Mouse (Mus musculus): ENCODE results near the gene Ripk1. TPM values are rescaled to one million over a fixed set of nuclear protein-coding genes. Genes with fewer than 3 reads are reported as not detected.

The Ripk1 gene
- polyA plus RNA-seq (2015; fragmentation: Nextera tagmentation; extraction: Ambion mirVana): 17.8 TPM in 2 replicates

GRCm38 (mm10) chr13:34002058-34003006 is at the start of gene Ripk1, which contains the start of gene Serpinb6a:
Gene Ripk1, plus strand, starts transcription at chr13:34002363.
Gene Serpinb6a, minus strand, starts transcription at chr13:34002794.
- ATAC-seq (ENCODE audit: insufficient read depth, low FRiP score): peak; percentile 99
- Histone ChIP-seq H3K27ac (ENCODE audit: low read length) (peak within 1 kb of the TSS; percentile 86), H3K4me3 (replicated peaks; ENCODE audit: low read length) (peak within 1 kb of the TSS; percentile 94), H3K9me3 (replicated peaks; ENCODE audit: control insufficient read depth, low read length) (no peaks in the 10 kb centered on the region), H3K4me1 (ENCODE audit: control insufficient read depth, insufficient read depth, low read length) (peaks cover 5% of the 10 kb centered on the region), H3K27me3 (ENCODE audit: control insufficient read depth, insufficient read depth, low read length) (no peaks in the 10 kb centered on the region), H3K36me3 (ENCODE audit: control insufficient read depth, insufficient read depth, low read length) (no peaks in the 10 kb centered on the region), H3K4me2 (ENCODE audit: low read depth, low read length) (peak within 1 kb of the TSS; percentile 79), H3K9ac (ENCODE audit: low read length) (peak within 1 kb of the TSS; percentile 88)
- under 1% methylated on average over 92 of the region's 92 CpGs for WGBS

- no peaks in the 10 kb centered on the region for H3K9me3 ChIP-seq (replicated peaks; ENCODE audit: control insufficient read depth, low read length)
- ATAC-seq (ENCODE audit: insufficient read depth, low FRiP score): no peak
These were observed 49.2 kb upstream of the Ripk1 start for GRCm38 (mm10) chr13:33952947-33953346.

GRCm38 (mm10) chr13:33956571-33957421 is 45.4 kb upstream of the Ripk1 start:
- WGBS: 41% methylated on average over 6 of the region's 6 CpGs
- no peaks in the 10 kb centered on the region for H3K36me3 ChIP-seq (ENCODE audit: control insufficient read depth, insufficient read depth, low read length)
- H3K27me3 ChIP-seq (ENCODE audit: control insufficient read depth, insufficient read depth, low read length): no peaks in the 10 kb centered on the region
- no peak overlapping the region for H3K9ac ChIP-seq (ENCODE audit: low read length)
- H3K4me1 ChIP-seq (ENCODE audit: control insufficient read depth, insufficient read depth, low read length): no peaks in the 10 kb centered on the region
- H3K27ac ChIP-seq (ENCODE audit: low read length): no peak overlapping the region
- H3K4me3 ChIP-seq (replicated peaks; ENCODE audit: low read length): no peak overlapping the region
- H3K4me2 ChIP-seq (ENCODE audit: low read depth, low read length): no peak overlapping the region
- no peak for ATAC-seq (ENCODE audit: insufficient read depth, low FRiP score)
- no peaks in the 10 kb centered on the region for H3K9me3 ChIP-seq (replicated peaks; ENCODE audit: control insufficient read depth, low read length)

More at GRCm38 (mm10) chr13:33952947-33953346, 49.2 kb upstream of the Ripk1 start:
- Histone ChIP-seq H3K27me3 (ENCODE audit: control insufficient read depth, insufficient read depth, low read length) (no peaks in the 10 kb centered on the region), H3K4me3 (replicated peaks; ENCODE audit: low read length) (no peak overlapping the region), H3K36me3 (ENCODE audit: control insufficient read depth, insufficient read depth, low read length) (no peaks in the 10 kb centered on the region), H3K4me2 (ENCODE audit: low read depth, low read length) (no peak overlapping the region), H3K27ac (ENCODE audit: low read length) (no peak overlapping the region), H3K9ac (ENCODE audit: low read length) (no peak overlapping the region), H3K4me1 (ENCODE audit: control insufficient read depth, insufficient read depth, low read length) (no peaks in the 10 kb centered on the region)
- 85% methylated on average over 2 of the region's 2 CpGs for WGBS

- H3K36me3 ChIP-seq (ENCODE audit: control insufficient read depth, insufficient read depth, low read length): no peaks in the 10 kb centered on the region
- H3K4me3 ChIP-seq (replicated peaks; ENCODE audit: low read length): no peak overlapping the region
- WGBS: 92% methylated on average over 2 of the region's 2 CpGs
- no peaks in the 10 kb centered on the region for H3K9me3 ChIP-seq (replicated peaks; ENCODE audit: control insufficient read depth, low read length)
- no peaks in the 10 kb centered on the region for H3K4me1 ChIP-seq (ENCODE audit: control insufficient read depth, insufficient read depth, low read length)
- H3K27ac ChIP-seq (ENCODE audit: low read length): no peak overlapping the region
- no peak overlapping the region for H3K9ac ChIP-seq (ENCODE audit: low read length)
- H3K4me2 ChIP-seq (ENCODE audit: low read depth, low read length): no peak overlapping the region
- no peaks in the 10 kb centered on the region for H3K27me3 ChIP-seq (ENCODE audit: control insufficient read depth, insufficient read depth, low read length)
- no peak for ATAC-seq (ENCODE audit: insufficient read depth, low FRiP score)
These were observed 42.4 kb upstream of the Ripk1 start for GRCm38 (mm10) chr13:33959771-33960170.

- peak within 1 kb of the TSS; percentile 97 for H3K27ac ChIP-seq (ENCODE audit: low read length)
- H3K4me2 ChIP-seq (ENCODE audit: low read depth, low read length): peak within 1 kb of the TSS; percentile 70
- peak within 1 kb of the TSS; percentile 65 for H3K4me3 ChIP-seq (replicated peaks; ENCODE audit: low read length)
- H3K27me3 ChIP-seq (ENCODE audit: control insufficient read depth, insufficient read depth, low read length): no peaks in the 10 kb centered on the region
- peaks cover 12% of the 10 kb centered on the region for H3K4me1 ChIP-seq (ENCODE audit: control insufficient read depth, insufficient read depth, low read length)
- ATAC-seq (ENCODE audit: insufficient read depth, low FRiP score): peak; percentile 93
- no peaks in the 10 kb centered on the region for H3K36me3 ChIP-seq (ENCODE audit: control insufficient read depth, insufficient read depth, low read length)
- WGBS: 3% methylated on average over 22 of the region's 22 CpGs
- H3K9me3 ChIP-seq (replicated peaks; ENCODE audit: control insufficient read depth, low read length): no peaks in the 10 kb centered on the region
- H3K9ac ChIP-seq (ENCODE audit: low read length): peak within 1 kb of the TSS; percentile 84
These were observed 37.7 kb upstream of the Ripk1 start, which contains the start of gene Nqo2 for GRCm38 (mm10) chr13:33964206-33965046. Gene Nqo2, plus strand, starts transcription at chr13:33964687.

GRCm38 (mm10) chr13:33965056-33966024 is 36.8 kb upstream of the Ripk1 start:
- Histone ChIP-seq H3K27ac (ENCODE audit: low read length) (peak overlapping the region; percentile 97), H3K27me3 (ENCODE audit: control insufficient read depth, insufficient read depth, low read length) (no peaks in the 10 kb centered on the region), H3K4me1 (ENCODE audit: control insufficient read depth, insufficient read depth, low read length) (peaks cover 12% of the 10 kb centered on the region), H3K36me3 (ENCODE audit: control insufficient read depth, insufficient read depth, low read length) (no peaks in the 10 kb centered on the region), H3K9me3 (replicated peaks; ENCODE audit: control insufficient read depth, low read length) (no peaks in the 10 kb centered on the region), H3K4me3 (replicated peaks; ENCODE audit: low read length) (peak overlapping the region; percentile 65), H3K4me2 (ENCODE audit: low read depth, low read length) (peak overlapping the region; percentile 70), H3K9ac (ENCODE audit: low read length) (peak overlapping the region; percentile 84)
- ATAC-seq (ENCODE audit: insufficient read depth, low FRiP score): peak; percentile 60
- WGBS: 7% methylated on average over 14 of the region's 14 CpGs

GRCm38 (mm10) chr13:33966025-33966412 is 36.1 kb upstream of the Ripk1 start:
- Histone ChIP-seq H3K36me3 (ENCODE audit: control insufficient read depth, insufficient read depth, low read length) (no peaks in the 10 kb centered on the region), H3K27ac (ENCODE audit: low read length) (no peak overlapping the region)

More at GRCm38 (mm10) chr13:33966025-33966412, 36.1 kb upstream of the Ripk1 start:
- H3K27me3 ChIP-seq (ENCODE audit: control insufficient read depth, insufficient read depth, low read length): no peaks in the 10 kb centered on the region
- H3K4me1 ChIP-seq (ENCODE audit: control insufficient read depth, insufficient read depth, low read length): peaks cover 12% of the 10 kb centered on the region
- H3K9ac ChIP-seq (ENCODE audit: low read length): no peak overlapping the region
- ATAC-seq (ENCODE audit: insufficient read depth, low FRiP score): no peak
- H3K9me3 ChIP-seq (replicated peaks; ENCODE audit: control insufficient read depth, low read length): no peaks in the 10 kb centered on the region
- 30% methylated on average over 4 of the region's 4 CpGs for WGBS
- peak overlapping the region; percentile 65 for H3K4me3 ChIP-seq (replicated peaks; ENCODE audit: low read length)
- peak overlapping the region; percentile 70 for H3K4me2 ChIP-seq (ENCODE audit: low read depth, low read length)

All from stomach, embryonic 16.5 days (tissue).